Mouse (Mus musculus): ENCODE results near the gene Dcp1a.
A peak's percentile ranks its signal among the peaks of the same experiment; 100 is the strongest.

The Dcp1a gene

DNA sequence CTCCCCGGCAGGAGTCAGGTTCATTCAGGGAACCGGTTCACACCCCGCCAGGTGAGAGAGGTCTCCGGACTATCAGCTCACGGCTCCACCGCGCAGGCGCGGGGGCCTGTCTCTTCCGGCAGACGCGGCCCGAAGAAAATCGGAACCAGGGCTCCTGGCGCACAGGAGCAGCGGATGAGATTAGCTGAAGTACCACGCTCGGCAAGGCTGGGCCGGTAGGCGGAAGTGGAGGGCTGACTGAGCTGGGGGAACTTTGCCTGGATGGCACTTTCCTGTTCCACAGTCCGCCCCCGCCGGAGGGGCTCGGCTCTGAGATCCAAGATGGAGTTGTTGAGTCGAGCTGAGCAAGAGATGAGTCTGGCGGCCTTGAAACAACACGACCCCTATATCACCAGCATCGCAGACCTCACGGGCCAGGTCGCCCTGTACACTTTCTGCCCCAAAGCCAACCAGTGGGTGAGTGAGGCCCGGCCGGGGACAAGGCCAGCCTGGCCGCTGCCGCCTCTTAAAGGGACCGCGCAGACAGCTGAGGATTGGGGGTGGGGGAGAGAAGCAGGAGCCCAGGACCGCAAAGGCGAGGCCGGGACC lies at the start of gene Dcp1a:
Dcp1a (plus strand) TSS at position 175 of the 588 bp plus-strand sequence.
- DNase-seq (ENCODE audit: low spot score) = peak; percentile 96

DNA sequence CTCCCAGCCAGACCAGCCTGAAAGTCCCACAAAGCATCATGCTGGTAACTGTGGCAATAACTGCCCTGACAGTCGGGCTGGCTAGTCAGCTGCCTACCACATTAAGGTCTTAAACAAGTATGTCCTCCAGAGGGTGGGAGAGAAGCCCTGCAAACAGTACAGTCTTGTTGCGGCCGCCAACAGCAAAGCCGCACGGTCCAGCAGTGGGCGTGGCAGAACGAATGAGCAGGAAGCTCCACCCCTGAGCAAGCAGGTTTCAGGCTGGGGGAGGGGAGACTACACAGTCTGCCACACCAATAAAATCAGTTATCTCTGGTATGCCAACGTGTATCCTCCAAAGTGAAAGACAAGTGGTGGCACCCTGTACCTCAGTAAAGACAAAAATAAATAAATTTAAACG lies 49.7 kb upstream of the Dcp1a start:
- peak; percentile 15 for DNase-seq (ENCODE audit: low spot score)

DNA sequence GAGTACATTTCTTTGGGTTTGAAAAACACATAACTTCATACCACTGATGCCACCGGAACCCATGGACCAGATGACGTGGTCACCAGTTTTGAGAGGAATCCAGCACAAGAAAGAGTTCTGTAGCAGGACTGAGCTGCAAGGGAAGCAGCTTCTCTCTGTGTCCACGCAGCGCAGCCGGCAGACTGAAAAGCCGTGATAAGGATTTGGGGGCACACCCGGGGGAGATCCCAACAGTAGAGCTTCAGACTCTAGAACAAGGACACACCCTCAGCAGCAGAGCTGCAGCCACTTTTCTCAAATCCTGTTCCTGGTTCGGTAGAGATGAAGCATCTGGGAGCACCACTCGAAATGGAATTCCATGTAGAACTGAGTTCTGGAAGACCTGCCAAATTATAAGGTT lies 49.3 kb upstream of the Dcp1a start:
- DNase-seq (ENCODE audit: low spot score) = no peak

DNA sequence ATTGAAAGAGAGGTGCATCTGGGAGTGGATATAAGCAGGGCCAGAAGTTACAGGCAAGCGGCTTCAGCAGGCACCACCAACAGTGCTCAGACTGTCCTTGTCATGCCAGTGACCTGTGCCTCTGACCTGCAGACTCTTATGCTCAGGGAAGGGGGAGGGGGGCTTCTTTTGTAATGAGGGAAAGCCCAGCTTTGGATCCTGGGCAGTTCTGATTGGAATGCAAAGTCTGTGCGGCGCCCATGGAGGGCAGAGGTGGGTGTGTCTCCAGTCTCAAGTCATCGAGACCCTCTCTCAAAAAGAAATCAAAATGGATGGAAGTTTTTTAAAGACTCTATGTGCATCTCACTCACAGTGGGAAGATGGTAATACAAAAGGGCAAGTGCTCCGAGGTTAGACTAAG lies 48.9 kb upstream of the Dcp1a start:
- no peak for DNase-seq (ENCODE audit: low spot score)

DNA sequence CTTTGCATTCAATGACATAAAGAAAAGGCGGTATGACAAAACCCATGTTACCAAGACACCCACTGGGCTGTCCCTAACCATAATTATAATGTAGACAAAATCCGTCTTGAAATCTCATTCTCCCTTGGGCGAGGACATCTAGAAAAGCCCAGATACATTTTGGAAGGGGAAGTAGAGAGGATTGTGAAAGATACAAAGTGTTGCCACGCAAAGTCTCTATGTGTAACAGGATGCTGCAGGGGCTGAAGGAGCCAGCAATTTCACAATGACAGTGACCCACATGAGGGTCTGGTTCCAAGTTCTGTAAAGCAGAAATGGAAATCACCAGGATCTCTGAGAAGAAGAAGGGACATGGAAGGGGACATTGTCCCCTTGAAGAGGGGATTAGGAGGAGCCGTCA lies 44.0 kb upstream of the Dcp1a start:
- DNase-seq (ENCODE audit: low spot score) = no peak

DNA sequence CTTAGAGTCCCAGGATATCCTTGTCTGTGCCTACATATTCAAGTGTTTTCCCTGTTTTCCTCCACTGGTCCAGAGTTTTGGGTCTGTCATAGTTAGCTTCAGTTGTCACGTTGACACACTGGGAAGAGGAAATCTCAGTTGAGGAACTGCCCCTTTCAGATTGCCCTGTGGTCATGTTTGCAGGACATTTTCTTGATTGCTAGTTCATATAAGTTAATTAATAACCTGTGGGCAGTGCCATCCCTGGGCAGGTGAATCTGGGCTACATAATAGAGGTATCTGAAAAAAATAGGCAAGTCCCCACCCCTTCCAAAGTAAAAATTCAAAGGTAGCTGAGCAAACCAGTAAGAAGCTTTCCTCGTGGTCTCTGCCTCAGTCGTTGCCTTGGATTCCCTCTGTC lies 39.4 kb upstream of the Dcp1a start:
- no peak for DNase-seq (ENCODE audit: low spot score)

DNA sequence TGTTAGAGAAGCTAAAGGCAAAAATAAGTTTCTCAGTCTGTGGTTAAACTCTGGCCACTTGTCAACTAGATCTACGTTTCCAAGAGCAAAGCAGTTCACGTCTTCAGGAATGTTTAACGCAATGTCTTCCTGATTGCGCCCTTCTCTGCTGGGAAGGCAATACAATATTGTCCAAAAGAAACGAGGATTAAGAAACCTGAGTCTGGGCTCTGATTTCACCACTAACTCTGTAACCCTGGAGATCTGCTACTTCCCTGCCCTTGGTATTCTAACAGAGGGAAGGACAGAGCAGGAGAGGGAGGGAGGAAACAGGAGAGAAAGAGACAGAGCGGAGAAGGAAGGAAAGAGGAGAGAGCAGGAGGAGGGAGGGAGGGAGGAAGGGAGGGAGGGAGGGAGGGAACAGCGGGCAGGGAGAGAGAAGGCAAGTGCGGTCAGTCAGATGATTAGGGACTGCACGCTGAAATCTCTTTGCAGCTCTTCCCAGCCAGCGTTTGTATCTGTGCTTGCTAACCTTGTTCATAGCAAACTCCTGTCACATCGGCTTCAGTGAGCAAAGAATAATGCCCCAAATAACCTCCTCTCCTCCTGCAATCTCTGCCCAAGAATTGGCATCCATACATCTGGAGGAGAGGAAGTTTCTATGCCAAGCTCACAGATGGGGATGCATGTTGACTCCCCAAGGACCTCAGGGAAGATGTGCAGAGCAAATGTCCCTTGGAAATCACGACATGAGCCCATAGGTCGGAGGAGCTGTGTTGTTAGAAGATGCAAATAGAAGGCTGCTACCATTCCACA lies 23.3 kb upstream of the Dcp1a start:
- no peak for DNase-seq (ENCODE audit: low spot score)

DNA sequence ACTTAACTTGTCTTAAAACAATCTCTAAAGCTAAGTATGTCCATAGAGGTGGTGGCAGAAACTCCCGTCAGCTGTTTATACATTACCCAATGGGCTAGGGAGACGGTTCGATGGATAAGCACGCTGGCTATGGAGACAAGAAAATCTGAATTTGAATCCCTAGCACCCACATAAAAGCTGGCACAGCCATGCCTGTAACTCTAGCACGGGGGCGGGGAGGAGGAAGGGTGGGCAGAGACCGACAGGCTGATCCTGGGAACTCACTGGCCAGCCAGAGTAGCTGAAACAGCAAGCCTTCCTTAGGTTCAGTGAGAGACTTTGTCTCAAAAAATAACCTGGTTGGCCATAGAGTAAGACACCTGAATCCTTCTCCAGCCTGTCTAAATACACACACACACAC lies 21.9 kb upstream of the Dcp1a start:
- no peak for DNase-seq (ENCODE audit: low spot score)

DNA sequence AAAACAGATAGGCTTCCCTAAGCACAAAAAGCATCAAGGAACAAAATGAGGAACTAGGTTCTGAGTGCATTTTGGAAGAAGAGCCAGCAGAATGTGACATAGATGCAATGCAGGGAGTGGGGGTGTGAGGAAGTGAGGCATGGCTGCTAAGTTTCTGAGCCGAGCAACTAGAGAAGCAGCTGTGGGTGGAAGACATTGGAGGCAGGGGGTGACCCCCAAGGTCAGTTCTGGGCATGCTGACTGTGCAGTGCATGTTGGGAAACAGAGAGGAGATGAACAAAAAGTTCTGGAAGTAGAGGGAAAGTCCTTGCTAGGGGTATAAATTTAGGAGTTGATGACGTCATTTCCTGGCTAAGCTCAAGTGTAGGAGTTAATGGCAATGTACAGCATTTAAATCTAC lies 21.4 kb upstream of the Dcp1a start:
- DNase-seq (ENCODE audit: low spot score) = no peak

DNA sequence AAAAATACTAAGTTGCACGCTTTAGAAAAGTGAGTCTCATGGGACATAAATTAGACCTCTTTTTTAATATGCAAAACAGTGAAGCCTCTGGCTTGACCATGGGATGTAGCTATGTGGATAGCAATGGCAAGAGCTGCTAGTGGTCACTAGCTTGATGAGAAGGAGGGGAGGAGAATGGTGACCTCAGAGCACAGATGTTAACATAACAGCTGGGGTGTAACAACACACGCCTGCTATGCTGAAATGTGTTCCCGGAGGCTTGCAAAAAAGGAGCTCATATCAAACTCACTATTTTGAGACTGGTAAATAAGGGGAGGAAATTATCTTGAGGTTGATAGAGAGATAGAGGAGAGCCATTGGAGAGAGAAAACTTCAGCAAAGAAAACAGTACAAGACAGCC lies 20.5 kb upstream of the Dcp1a start:
- no peak for DNase-seq (ENCODE audit: low spot score)

DNA sequence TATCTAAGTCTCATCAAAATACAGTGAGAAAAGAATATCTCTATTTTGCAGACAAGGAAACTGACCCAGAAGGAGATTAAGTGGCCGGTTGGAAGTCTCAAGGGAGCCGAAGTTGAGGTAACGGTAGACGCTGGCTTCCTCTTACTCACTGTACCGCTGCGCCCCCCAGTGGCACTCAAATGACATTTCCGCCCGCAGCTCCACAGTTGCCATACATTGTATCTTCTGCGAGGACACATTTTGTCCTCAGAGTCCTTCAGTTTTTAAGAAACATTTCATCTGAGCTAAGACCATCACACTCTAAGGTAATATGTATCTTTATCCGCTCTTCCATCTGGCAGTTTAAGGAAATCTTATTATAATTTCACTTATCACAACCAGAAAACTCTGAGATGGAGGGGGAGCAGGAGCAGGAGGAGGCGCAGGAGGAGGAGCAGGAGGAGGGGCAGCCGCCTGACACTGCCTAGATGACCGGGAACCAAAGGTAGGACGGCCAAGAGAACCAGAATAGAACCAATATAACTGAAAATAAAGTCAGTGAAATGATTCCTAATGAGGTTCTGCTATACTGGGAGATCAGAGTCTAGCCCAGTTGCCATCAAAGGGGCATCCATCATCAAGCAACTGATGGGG lies 19.3 kb upstream of the Dcp1a start:
- peak; percentile 73 for DNase-seq (ENCODE audit: low spot score)

DNA sequence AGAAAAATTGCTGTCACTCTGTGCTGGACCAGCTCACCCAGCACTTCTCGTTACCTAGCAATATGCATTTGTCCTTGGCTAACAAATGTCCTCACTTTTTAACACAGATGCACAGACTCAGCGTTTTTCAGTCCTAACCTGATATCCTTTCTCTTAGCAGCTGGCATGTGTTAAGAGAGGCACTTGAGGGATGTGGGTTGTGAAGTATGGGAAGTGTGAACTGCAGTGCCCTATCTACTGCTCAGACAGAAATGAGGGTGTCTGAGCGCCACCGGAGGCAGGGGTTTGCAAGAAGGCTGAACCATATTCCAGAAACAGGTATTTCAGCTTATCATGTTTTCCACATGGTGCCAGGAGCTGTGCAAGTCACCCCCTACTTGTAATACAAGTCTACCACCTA lies 16.0 kb upstream of the Dcp1a start:
- DNase-seq (ENCODE audit: low spot score) = no peak

DNA sequence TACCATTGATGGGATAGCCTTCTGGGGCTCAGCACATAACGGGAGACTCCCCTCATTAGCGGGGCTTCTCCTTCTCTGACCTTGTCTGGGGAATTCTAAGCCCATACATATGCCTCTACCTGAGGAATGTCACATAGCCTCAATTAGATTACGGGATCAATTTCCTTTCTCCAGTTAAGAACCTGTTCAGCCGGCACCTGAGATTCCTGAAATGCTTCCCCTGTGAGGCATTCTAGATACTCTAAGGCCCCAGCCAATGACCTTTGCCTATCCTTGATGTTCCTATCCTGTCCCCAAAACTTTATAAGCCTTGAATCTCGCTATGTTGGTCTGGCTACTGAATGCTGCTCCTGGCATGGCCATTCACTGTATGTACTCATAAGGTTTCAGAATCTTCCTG lies 5.7 kb upstream of the Dcp1a start:
- no peak for DNase-seq (ENCODE audit: low spot score)

DNA sequence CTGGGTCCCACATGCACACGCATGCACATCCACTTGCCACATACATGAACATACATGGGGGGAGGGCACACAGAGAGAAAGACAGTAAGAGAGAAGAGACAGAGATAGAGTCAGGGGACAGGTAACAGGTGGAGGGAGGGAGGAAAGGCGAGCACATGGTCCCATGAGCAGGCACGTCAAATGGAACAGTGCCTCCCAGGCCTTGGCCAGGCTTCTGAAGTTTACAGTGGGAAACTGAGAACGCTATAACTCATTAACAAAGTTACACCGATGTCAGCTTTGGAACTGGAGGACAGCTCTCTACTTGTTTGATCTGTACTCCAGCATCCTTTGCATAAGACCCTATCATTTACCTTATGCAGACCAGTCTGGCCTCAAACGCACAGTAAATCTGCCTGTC lies 4.9 kb upstream of the Dcp1a start:
- no peak for DNase-seq (ENCODE audit: low spot score)

DNA sequence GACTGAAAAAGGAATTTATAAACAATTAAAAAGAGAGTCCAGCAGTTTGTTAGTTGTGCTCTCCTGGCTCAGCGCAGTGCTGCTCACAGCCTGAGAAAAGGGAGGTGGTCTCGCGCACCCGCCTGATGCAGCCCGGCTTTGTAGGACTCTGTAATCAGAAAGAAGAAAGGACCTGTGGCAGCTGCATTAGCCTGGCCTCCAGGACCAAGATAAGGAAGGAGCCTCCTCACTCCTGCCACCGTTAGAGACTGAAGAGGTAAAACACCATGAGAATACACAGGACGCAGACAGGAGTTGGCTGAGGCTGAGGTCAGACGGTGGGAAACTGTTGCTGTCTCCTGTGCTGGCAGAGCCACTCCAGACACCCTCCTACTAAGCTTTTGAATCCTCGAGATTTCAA lies 12.0 kb downstream of the Dcp1a start, which contains the start of gene Cacna1d:
Cacna1d (minus strand) TSS at position 114 of the 400 bp plus-strand sequence.
- peak; percentile 10 for DNase-seq (ENCODE audit: low spot score)

DNA sequence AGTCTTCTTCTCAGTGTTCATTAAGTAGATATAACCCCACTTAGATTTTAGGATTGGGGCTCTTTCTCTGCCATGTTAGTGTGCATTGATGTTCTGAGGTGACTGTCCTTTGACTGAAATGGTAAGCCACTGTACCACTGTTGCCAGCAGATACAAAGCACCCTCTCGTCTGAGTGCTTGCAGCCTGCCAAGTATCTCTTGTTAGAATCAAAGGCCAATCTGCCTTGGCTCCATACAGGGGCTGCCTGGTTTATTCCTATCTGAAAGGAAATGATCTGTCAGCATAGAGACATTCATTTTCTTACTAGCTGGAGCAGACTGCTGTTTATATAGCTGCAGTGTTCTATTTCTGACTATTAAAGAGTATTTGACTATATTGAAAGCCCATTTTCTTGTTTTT lies 13.9 kb downstream of the Dcp1a start:
- DNase-seq (ENCODE audit: low spot score) = no peak

DNA sequence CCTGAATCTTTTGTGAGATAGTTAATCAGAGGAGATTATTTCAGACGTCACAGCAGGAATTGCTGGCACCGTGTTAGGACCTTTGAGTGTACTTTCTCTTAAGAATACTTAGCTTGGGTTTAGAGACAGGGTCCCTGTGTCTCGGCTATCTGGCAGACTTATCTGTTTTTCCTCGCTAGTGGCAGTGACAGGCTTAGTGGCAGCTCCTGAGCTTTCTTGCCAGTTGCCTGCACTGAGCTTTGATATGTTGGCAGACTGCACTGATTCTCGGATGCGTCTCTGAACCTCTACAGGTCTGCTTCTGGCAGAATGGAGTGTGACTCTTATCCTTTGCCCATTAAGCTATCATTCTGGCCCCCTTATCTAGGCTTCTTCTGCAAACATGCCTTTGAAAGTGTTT lies 15.7 kb downstream of the Dcp1a start:
- no peak for DNase-seq (ENCODE audit: low spot score)

DNA sequence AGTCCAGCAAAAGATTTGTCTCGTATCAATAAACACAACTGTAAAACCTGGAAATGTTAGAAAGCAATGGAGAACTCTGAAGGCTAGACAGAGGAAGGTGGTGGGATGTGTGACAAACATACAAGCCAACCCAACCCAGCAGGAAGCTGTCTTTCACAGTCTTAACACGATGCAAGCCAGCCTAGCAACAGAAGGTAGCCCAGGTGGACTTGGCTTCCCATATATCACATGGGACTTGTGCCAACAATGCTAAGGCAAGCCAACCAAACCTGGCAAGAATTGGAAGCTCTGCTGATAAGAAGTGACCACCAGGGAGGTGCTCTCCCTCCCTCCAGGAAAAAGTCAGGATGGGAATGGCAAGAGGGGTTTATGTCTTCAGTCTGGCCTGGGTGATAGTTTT lies 18.9 kb downstream of the Dcp1a start:
- no peak for DNase-seq (ENCODE audit: low spot score)

DNA sequence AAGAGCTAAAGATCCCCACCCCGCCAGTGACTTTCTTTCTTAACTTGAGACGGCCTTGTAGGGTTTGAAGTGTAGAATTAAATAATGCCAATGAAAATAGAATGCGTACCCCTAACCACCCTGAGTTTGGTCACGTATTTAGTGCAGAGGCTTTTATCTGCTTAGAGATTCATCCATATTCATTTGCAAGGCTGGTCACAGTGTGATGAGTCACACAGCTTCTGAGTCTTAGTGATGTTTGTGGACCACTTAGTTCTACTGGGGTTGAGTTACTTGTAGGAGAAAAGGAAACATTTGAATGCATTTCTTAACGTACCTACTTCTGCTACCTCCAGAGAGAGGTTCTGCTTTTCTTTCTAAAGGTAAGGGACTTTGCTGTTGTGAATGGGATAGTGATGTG lies 25.7 kb downstream of the Dcp1a start:
- DNase-seq (ENCODE audit: low spot score) = no peak

DNA sequence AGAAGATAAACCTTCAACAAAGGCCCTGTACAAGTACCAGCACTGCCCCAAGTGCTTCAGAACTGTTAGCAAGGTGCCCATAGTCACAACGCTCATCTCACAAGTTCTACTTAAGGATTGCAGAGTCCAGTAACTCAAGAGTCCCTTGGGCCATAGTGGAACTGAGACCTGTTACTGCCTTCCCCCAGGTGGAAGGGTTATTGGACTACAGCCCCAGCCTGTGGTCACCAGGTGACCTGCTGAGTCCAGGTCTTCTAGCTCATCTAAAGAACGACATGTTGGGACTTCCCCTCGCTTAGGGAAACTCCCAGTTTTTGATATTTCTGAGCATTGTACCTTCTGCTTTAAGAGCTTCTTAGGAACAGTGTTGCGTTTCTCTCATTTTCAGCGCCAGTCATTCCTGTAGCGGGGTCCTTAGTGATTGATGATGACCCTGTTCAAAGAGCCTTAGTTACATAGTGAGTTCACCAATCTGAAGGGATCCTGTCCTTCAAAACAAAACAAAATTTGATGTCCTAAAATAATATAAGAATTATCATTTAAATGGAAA lies 31.0 kb downstream of the Dcp1a start:
- no peak for DNase-seq (ENCODE audit: low spot score)

DNA sequence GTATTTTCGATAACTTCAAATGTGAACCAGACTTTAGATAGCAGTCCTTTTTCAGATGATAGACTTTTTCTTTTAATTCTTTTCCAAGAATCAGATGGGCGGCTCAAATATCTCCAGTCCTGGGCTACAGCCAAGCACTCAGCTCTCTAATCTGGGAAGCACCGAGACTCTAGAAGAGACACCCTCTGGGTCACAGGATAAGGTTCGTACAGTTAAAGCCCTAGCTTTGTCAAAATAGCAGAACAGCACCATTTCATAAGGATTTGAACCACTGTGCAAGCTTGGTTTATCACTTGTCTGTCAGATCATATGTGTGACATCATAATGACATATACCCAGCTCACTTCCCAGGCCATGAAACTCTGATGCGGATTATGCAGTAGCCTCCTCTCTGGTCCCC lies 33.6 kb downstream of the Dcp1a start:
- no peak for DNase-seq (ENCODE audit: low spot score)

DNA sequence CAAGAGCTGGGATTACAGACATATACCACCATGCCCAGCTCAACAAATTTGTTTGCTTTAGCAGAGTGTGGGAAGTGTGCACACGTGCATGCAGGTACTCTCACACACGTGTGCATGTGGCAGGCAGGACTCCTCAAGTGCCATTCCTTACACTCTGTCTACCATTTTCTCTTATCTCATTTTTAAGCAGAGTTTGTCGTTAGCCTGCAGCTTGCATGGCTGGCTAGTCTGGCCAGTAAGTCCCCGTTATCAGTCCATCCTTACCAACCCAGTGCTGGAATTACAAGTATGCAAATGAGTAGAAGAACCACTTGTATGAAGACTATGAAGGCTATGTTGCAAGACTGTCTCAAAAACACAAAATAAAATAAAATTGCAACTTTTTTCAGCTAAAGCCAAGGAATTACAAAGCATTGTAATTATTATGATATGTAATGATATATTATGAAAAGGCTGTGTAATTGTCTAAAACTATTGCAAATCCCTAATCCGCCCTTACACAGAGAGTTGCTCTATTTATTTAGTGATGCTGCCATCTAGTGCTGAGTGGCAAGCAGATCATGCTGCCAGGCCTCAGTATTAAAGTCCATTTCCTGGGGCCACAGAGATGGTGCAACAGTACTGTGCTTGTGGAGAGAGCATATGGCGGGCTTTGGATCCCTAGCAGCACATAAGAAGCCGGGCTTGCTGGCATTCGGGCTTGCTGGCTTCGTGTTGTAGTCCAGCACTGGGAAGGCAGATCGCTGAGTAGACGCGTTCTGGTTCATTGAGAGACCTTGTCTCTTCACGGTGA lies 36.8 kb downstream of the Dcp1a start:
- no peak for DNase-seq (ENCODE audit: low spot score)
